Mouse (Mus musculus) liver, embryonic 16.5 days (tissue): Measurements from ENCODE around the gene Gm37240. TPM values are rescaled to one million over a fixed set of nuclear protein-coding genes. Genes with fewer than 3 reads are reported as not detected.

ENCODE experiments used
- ATAC-seq: fragments of 200-750 bp; cut with Nextera tagmentation; 2 replicates; pipeline ENCODE4 v1.8.0; 2017; ENCODE audit warnings: low read depth, mild to moderate bottlenecking, moderate number of reproducible peaks, moderate library complexity
- H3K27ac ChIP-seq: fragments of 300-500 bp; sonication (generic); 2 replicates; pipeline ENCODE4 v1.5.1; 2014; ENCODE audit warnings: mild to moderate bottlenecking, low read length
- H3K27me3 ChIP-seq: fragments of 300-500 bp; sonication (generic); 2 replicates; pipeline ENCODE4 v1.6.1; 2014; ENCODE audit warnings: low read depth, low read length, mixed read lengths; ENCODE audit not compliant: control insufficient read depth, insufficient read depth
- H3K36me3 ChIP-seq: fragments of 300-500 bp; sonication (generic); 2 replicates; pipeline ENCODE4 v1.6.1; 2014; ENCODE audit warnings: mild to moderate bottlenecking; ENCODE audit not compliant: control insufficient read depth, insufficient read depth
- H3K4me1 ChIP-seq: fragments of 300-500 bp; sonication (generic); 2 replicates; pipeline ENCODE4 v1.6.1; 2014; ENCODE audit warnings: low read depth, low read length, mixed read lengths; ENCODE audit not compliant: control insufficient read depth
- H3K4me2 ChIP-seq: fragments of 300-500 bp; sonication (generic); 2 replicates; pipeline ENCODE4 v1.6.1; 2014; ENCODE audit warnings: low read depth, low read length, mixed read lengths
- H3K4me3 ChIP-seq: fragments of 300-500 bp; sonication (generic); 2 replicates; pipeline ENCODE4 v1.5.1; 2014; ENCODE audit warnings: low read depth, mild to moderate bottlenecking, low read length
- H3K9ac ChIP-seq: fragments of 300-500 bp; sonication (generic); 2 replicates; pipeline ENCODE4 v1.6.1; 2014; ENCODE audit warnings: low read depth, low read length
- H3K9me3 ChIP-seq: fragments of 300-500 bp; sonication (generic); replicated peaks from 2 replicates; pipeline ENCODE4 v1.6.1; 2016; ENCODE audit warnings: low read length; ENCODE audit not compliant: control insufficient read depth
- WGBS: fragments of 180-500 bp; shearing (Covaris S2); extraction: QIAGEN DNeasy Blood & Tissue Kit; methylation state at CpG from one replicate; pipeline ENCODE4 v1.1.7; 2014; ENCODE audit not compliant: insufficient replicate concordance; 5-methylcytosine and 5-hydroxymethylcytosine counted together
- polyA plus RNA-seq: library from polyadenylated mRNA; unstranded; fragments of >200 nt; fragmentation: Nextera tagmentation; extraction: Ambion mirVana; gene quantifications from 2 replicates; pipeline ENCODE4 v1.2.1, GENCODE M21; 2015

Gene Gm37240
- polyA plus RNA-seq, 1 experiment from 2014 or later: 0.65 TPM

GRCm38 (mm10) chr3:84474398-84474797 is 1412.9 kb downstream of the Gm37240 start:
- peaks cover 68% of the 10 kb centered on the region for H3K4me1 ChIP-seq
- peak overlapping the region; percentile 40; the same call in 1 of the 2 replicates for H3K9ac ChIP-seq
- no peaks in the 10 kb centered on the region for H3K9me3 ChIP-seq
- H3K36me3 ChIP-seq: peaks cover 33% of the 10 kb centered on the region
- H3K27ac ChIP-seq: no peak overlapping the region
- WGBS: 76% methylated on average over 6 of the region's 6 CpGs
- no peak for ATAC-seq
- H3K27me3 ChIP-seq: peaks cover 10% of the 10 kb centered on the region
- peak overlapping the region; percentile 61 for H3K4me2 ChIP-seq
- peak overlapping the region; percentile 39 for H3K4me3 ChIP-seq

GRCm38 (mm10) chr3:84472955-84473354 is 1414.4 kb downstream of the Gm37240 start:
- ATAC-seq: no peak
- Histone ChIP-seq H3K9me3 (no peaks in the 10 kb centered on the region), H3K27me3 (peaks cover 3% of the 10 kb centered on the region), H3K36me3 (peaks cover 37% of the 10 kb centered on the region), H3K27ac (peak overlapping the region; percentile 90), H3K4me2 (peak overlapping the region; percentile 61), H3K9ac (peak overlapping the region; percentile 63), H3K4me1 (peaks cover 82% of the 10 kb centered on the region), H3K4me3 (peak overlapping the region; percentile 39)
- 55% methylated on average over 5 of the region's 5 CpGs for WGBS

GRCm38 (mm10) chr3:84472527-84472926 is 1414.8 kb downstream of the Gm37240 start:
- ATAC-seq: no peak
- Histone ChIP-seq H3K9ac (peak overlapping the region; percentile 63), H3K4me2 (peak overlapping the region; percentile 61), H3K27me3 (no peaks in the 10 kb centered on the region), H3K36me3 (peaks cover 37% of the 10 kb centered on the region), H3K9me3 (no peaks in the 10 kb centered on the region), H3K27ac (peak overlapping the region; percentile 90), H3K4me3 (peak overlapping the region; percentile 39), H3K4me1 (peaks cover 87% of the 10 kb centered on the region)
- WGBS: 59% methylated on average over 3 of the region's 3 CpGs

GRCm38 (mm10) chr3:84471146-84471545 is 1416.2 kb downstream of the Gm37240 start:
- Histone ChIP-seq H3K4me1 (peaks cover 88% of the 10 kb centered on the region), H3K4me2 (peak overlapping the region; percentile 61), H3K9me3 (no peaks in the 10 kb centered on the region), H3K4me3 (peak overlapping the region; percentile 39), H3K9ac (peak overlapping the region; percentile 63), H3K27ac (peak overlapping the region; percentile 90), H3K27me3 (no peaks in the 10 kb centered on the region), H3K36me3 (peaks cover 35% of the 10 kb centered on the region)
- ATAC-seq: peak; percentile 96
- 24% methylated on average over 4 of the region's 4 CpGs for WGBS

- Histone ChIP-seq H3K9ac (peak overlapping the region; percentile 19), H3K27me3 (no peaks in the 10 kb centered on the region), H3K36me3 (peaks cover 36% of the 10 kb centered on the region), H3K4me1 (peaks cover 70% of the 10 kb centered on the region), H3K4me2 (peak overlapping the region; percentile 49), H3K9me3 (no peaks in the 10 kb centered on the region), H3K27ac (peak overlapping the region; percentile 65), H3K4me3 (peak overlapping the region; percentile 31)
- 14% methylated on average over 4 of the region's 4 CpGs for WGBS
- ATAC-seq: peak; percentile 6
Observed at GRCm38 (mm10) chr3:84468111-84468453, 1419.2 kb downstream of the Gm37240 start.

- peak overlapping the region; percentile 19 for H3K9ac ChIP-seq
- H3K27me3 ChIP-seq: no peaks in the 10 kb centered on the region
- H3K4me1 ChIP-seq: peaks cover 65% of the 10 kb centered on the region
- 0 out of 2 replicates have a peak, but pooled peaks have one; percentile 4 for ATAC-seq
- no peaks in the 10 kb centered on the region for H3K9me3 ChIP-seq
- 23% methylated on average over 10 of the region's 10 CpGs for WGBS
- peak overlapping the region; percentile 49 for H3K4me2 ChIP-seq
- peak overlapping the region; percentile 31 for H3K4me3 ChIP-seq
- peaks cover 34% of the 10 kb centered on the region for H3K36me3 ChIP-seq
- H3K27ac ChIP-seq: peak overlapping the region; percentile 65
Observed at GRCm38 (mm10) chr3:84467419-84468110, 1419.8 kb downstream of the Gm37240 start.

- WGBS: 22% methylated on average over 6 of the region's 6 CpGs
- Histone ChIP-seq H3K9me3 (no peaks in the 10 kb centered on the region), H3K4me2 (peak overlapping the region; percentile 34), H3K9ac (peak overlapping the region; percentile 36), H3K36me3 (peaks cover 36% of the 10 kb centered on the region), H3K27ac (peak overlapping the region; percentile 65), H3K27me3 (no peaks in the 10 kb centered on the region), H3K4me1 (peaks cover 72% of the 10 kb centered on the region), H3K4me3 (peak overlapping the region; percentile 14; the same call in 1 of the 2 replicates)
- ATAC-seq: 0 out of 2 replicates have a peak, but pooled peaks have one; percentile 30
Observed at GRCm38 (mm10) chr3:84465822-84466500, 1421.4 kb downstream of the Gm37240 start.

GRCm38 (mm10) chr3:84461687-84462086 is 1425.6 kb downstream of the Gm37240 start:
- Histone ChIP-seq H3K36me3 (peaks cover 44% of the 10 kb centered on the region), H3K9ac (peak overlapping the region; percentile 69), H3K4me3 (no peak overlapping the region), H3K4me2 (peak overlapping the region; percentile 52), H3K27me3 (no peaks in the 10 kb centered on the region; the same call in 1 of the 2 replicates), H3K9me3 (no peaks in the 10 kb centered on the region), H3K27ac (peak overlapping the region; percentile 89), H3K4me1 (peaks cover 60% of the 10 kb centered on the region)
- 25% methylated on average over 4 of the region's 4 CpGs for WGBS
- ATAC-seq: peak; percentile 64

GRCm38 (mm10) chr3:84460952-84461351 is 1426.4 kb downstream of the Gm37240 start:
- peak overlapping the region; percentile 89 for H3K27ac ChIP-seq

More at GRCm38 (mm10) chr3:84460952-84461351, 1426.4 kb downstream of the Gm37240 start:
- Histone ChIP-seq H3K4me3 (peak overlapping the region; percentile 31), H3K9me3 (no peaks in the 10 kb centered on the region), H3K9ac (peak overlapping the region; percentile 69), H3K36me3 (peaks cover 44% of the 10 kb centered on the region), H3K27me3 (no peaks in the 10 kb centered on the region; the same call in 1 of the 2 replicates), H3K4me2 (peak overlapping the region; percentile 52), H3K4me1 (peaks cover 61% of the 10 kb centered on the region)
- peak; percentile 90 for ATAC-seq
- WGBS: 2% methylated on average over 12 of the region's 12 CpGs
